ENCODE assay signal across 1 mouse cellular context in the genomic region with DNA sequence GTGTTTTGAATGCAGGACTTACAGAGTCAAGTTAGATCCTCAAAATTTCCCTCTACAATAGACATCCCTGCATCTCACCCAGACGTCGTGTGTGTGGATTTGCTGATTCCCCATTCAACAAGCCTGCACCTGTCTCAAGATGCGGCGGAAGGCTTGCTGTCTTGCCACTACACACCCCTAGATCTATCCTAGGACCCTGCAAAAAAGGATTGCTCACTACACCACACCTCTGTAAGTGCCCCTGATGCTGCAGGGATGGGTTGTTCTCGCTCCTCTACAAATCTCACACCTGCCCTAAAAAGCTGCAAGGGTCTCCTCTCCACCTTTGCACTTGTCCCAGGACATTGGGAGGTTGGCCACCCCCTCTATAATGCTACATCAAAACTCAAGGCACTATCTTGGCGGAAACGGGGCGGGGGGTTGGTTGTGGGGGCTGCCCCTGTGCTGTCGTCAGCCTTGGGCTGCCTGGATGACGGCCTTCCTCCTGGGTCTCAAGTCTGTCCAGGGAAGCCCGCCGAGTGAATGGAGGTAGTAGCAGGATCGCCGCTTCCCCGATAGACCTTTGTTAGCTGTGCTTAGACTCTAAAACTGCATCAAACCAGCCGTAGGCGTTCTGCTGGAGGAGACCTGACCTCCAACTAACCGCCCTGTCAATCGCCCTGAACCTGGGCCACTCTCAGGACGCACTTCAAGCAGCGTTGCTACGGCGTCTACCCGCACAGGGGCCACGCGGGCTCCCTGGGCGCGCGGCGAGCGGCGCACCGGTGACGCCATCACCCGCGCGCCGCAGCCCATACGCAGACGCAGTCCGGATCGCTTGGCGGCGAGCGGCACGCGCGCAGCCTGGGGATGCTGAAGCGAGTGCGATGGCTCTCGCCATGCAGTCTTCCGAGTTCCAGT.
TF ChIP-seq lines count a peak whose summit lies in the region.

Gene Rrp1b (plus strand): TSS at position 492 of the 900 bp plus-strand sequence.
Gene Hsf2bp (minus strand): TSS at position 741 of the 900 bp plus-strand sequence.

TF ChIP-seq in CH12.LX, 34 proteins besides CTCF, POLR2A, EP300 and RAD21:
- peak; percentile 75 for TF ChIP-seq BHLHE40 (IDR thresholded peaks at IDR 0.05; ENCODE audit: low read depth, low read length)
- TF ChIP-seq MAX (IDR thresholded peaks at IDR 0.05; ENCODE audit: low read length) = peak; percentile 91
- no peak for TF ChIP-seq ZKSCAN1 (IDR thresholded peaks at IDR 0.05; ENCODE audit: borderline replicate concordance, low read depth, low read length)
- TF ChIP-seq SMC3 (IDR thresholded peaks at IDR 0.05; ENCODE audit: low read depth, low read length) = no peak
- no peak for TF ChIP-seq MAFK (IDR thresholded peaks at IDR 0.05; ENCODE audit: insufficient replicate concordance, low read length)
- TF ChIP-seq PAX5 (IDR thresholded peaks at IDR 0.05; ENCODE audit: low read length) = no peak
- TF ChIP-seq IRF4 (IDR thresholded peaks at IDR 0.05; ENCODE audit: low read depth, low read length) = peak; percentile 33; the same call in 1 of the 2 replicates
- no peak for TF ChIP-seq E2F4 (IDR thresholded peaks at IDR 0.05; ENCODE audit: insufficient replicate concordance, low read depth, low read length)
- peak; percentile 88; the same call in 1 of the 2 replicates for TF ChIP-seq SIN3A (IDR thresholded peaks at IDR 0.05; ENCODE audit: low read length)
- no peak; the same call in 1 of the 2 replicates for TF ChIP-seq GABPA (IDR thresholded peaks at IDR 0.05; ENCODE audit: insufficient replicate concordance, low read depth, low read length)
- peak; percentile 93; the same call in 1 of the 2 replicates for TF ChIP-seq MYC (IDR thresholded peaks at IDR 0.05; ENCODE audit: low read depth, low read length)
- TF ChIP-seq NRF1 (IDR thresholded peaks at IDR 0.05; ENCODE audit: low read depth, low read length) = peak; percentile 87
- TF ChIP-seq KAT2A (IDR thresholded peaks at IDR 0.05; ENCODE audit: insufficient replicate concordance, low read length) = peak; percentile 53; the same call in 1 of the 2 replicates
- TF ChIP-seq JUND (conservative IDR thresholded peaks at IDR 0.05; ENCODE audit: low read depth, low read length) = no peak
- TF ChIP-seq MEF2A (IDR thresholded peaks at IDR 0.05; ENCODE audit: borderline replicate concordance, low read depth, low read length) = peak; percentile 27; the same call in 1 of the 2 replicates
- no peak for TF ChIP-seq ZC3H11A (IDR thresholded peaks at IDR 0.05; ENCODE audit: low read depth, low read length)
- TF ChIP-seq POLR2AphosphoS2 (IDR thresholded peaks at IDR 0.05; ENCODE audit: low read depth, low read length) = peak; percentile 82; the same call in 1 of the 2 replicates
- no peak for TF ChIP-seq ZNF384 (IDR thresholded peaks at IDR 0.05; ENCODE audit: low read depth, low read length)
- TF ChIP-seq JUN (IDR thresholded peaks at IDR 0.05; ENCODE audit: insufficient read depth, low read depth, low read length) = no peak
- TF ChIP-seq TCF12 (IDR thresholded peaks at IDR 0.05; ENCODE audit: low read depth, low read length) = peak; percentile 90
- no peak for TF ChIP-seq USF1 (IDR thresholded peaks at IDR 0.05; ENCODE audit: low read depth, low read length)
- TF ChIP-seq HCFC1 (IDR thresholded peaks at IDR 0.05; ENCODE audit: low read depth, low read length) = peak; percentile 85
- no peak for TF ChIP-seq MAZ (IDR thresholded peaks at IDR 0.05; ENCODE audit: low read depth, low read length)
- TF ChIP-seq CHD1 (IDR thresholded peaks at IDR 0.05; ENCODE audit: low read depth, low read length) = no peak
- peak; percentile 98 for TF ChIP-seq MXI1 (IDR thresholded peaks at IDR 0.05; ENCODE audit: low read depth, low read length)
- TF ChIP-seq USF2 (conservative IDR thresholded peaks at IDR 0.05; ENCODE audit: low read depth, low read length) = no peak
- no peak for TF ChIP-seq RCOR1 (conservative IDR thresholded peaks at IDR 0.05; ENCODE audit: low read depth, low read length)
- TF ChIP-seq ZMIZ1 (IDR thresholded peaks at IDR 0.05; ENCODE audit: low read depth, low read length) = peak; percentile 65
- TF ChIP-seq TBP (conservative IDR thresholded peaks at IDR 0.05; ENCODE audit: low read depth, low read length) = peak; percentile 59; the same call in 1 of the 2 replicates
- no peak for TF ChIP-seq CHD2 (IDR thresholded peaks at IDR 0.05; ENCODE audit: low read length)
- peak; percentile 95 for TF ChIP-seq NELFE (IDR thresholded peaks at IDR 0.05; ENCODE audit: low read depth, low read length)
- TF ChIP-seq ELF1 (IDR thresholded peaks at IDR 0.05; ENCODE audit: low read depth, low read length) = peak; percentile 46; the same call in 1 of the 2 replicates
- TF ChIP-seq ETS1 (conservative IDR thresholded peaks at IDR 0.05; ENCODE audit: low read depth, low read length) = no peak
- TF ChIP-seq UBTF (IDR thresholded peaks at IDR 0.05; ENCODE audit: low read depth, low read length) = no peak
